Mouse (Mus musculus) cerebellum, adult 11-12 months (tissue): ENCODE results near the gene Zfp651.
A peak's percentile ranks its signal among the peaks of the same experiment; 100 is the strongest.

Source experiments
- DNase-seq: peaks from one replicate; pipeline ENCODE4 v3.0.0; 2022

Gene Zfp651

GRCm38 (mm10) chr9:121759091-121760081 is at the start of gene Zfp651:
Gene Zfp651 (plus strand): TSS chr9:121759330.
- peak; percentile 72 for DNase-seq

GRCm38 (mm10) chr9:121709898-121710583 is 49.1 kb upstream of the Zfp651 start, which contains the start of gene Ss18l2:
Gene Ss18l2 (plus strand): TSS chr9:121710329.
- peak; percentile 98 for DNase-seq

GRCm38 (mm10) chr9:121710584-121710975 is 48.5 kb upstream of the Zfp651 start:
- no peak for DNase-seq

- DNase-seq = peak; percentile 51
These were observed 42.1 kb upstream of the Zfp651 start for GRCm38 (mm10) chr9:121717048-121717447.

GRCm38 (mm10) chr9:121718070-121718705 is 40.9 kb upstream of the Zfp651 start:
- peak; percentile 61 for DNase-seq

- peak; percentile 99 for DNase-seq
These were observed 40.3 kb upstream of the Zfp651 start, which contains the start of gene Nktr for GRCm38 (mm10) chr9:121718792-121719318. Gene Nktr (plus strand): TSS chr9:121719169.

GRCm38 (mm10) chr9:121719347-121720331 is 39.5 kb upstream of the Zfp651 start:
- peak; percentile 42 for DNase-seq

GRCm38 (mm10) chr9:121740490-121740889 is 18.6 kb upstream of the Zfp651 start:
- DNase-seq = no peak

GRCm38 (mm10) chr9:121741168-121741567 is 18.0 kb upstream of the Zfp651 start:
- DNase-seq = no peak

GRCm38 (mm10) chr9:121744051-121744450 is 15.1 kb upstream of the Zfp651 start:
- no peak for DNase-seq

GRCm38 (mm10) chr9:121752774-121753173 is 6.4 kb upstream of the Zfp651 start:
- DNase-seq = no peak

- no peak for DNase-seq
These were observed 4.5 kb upstream of the Zfp651 start for GRCm38 (mm10) chr9:121754624-121755023.

- no peak for DNase-seq
These were observed 2.3 kb upstream of the Zfp651 start for GRCm38 (mm10) chr9:121756785-121757184.

- no peak for DNase-seq
These were observed 1.7 kb upstream of the Zfp651 start for GRCm38 (mm10) chr9:121757432-121757831.

- peak; percentile 51 for DNase-seq
These were observed 1.0 kb upstream of the Zfp651 start for GRCm38 (mm10) chr9:121757835-121758814.

GRCm38 (mm10) chr9:121760271-121761090 is 1.4 kb downstream of the Zfp651 start:
- DNase-seq = peak; percentile 63

GRCm38 (mm10) chr9:121761091-121761665 is 2.0 kb downstream of the Zfp651 start:
- no peak for DNase-seq

- peak; percentile 46 for DNase-seq
These were observed 2.7 kb downstream of the Zfp651 start for GRCm38 (mm10) chr9:121761787-121762186.

- peak; percentile 38 for DNase-seq
These were observed 3.1 kb downstream of the Zfp651 start for GRCm38 (mm10) chr9:121762248-121762647.
